Mouse (Mus musculus): ENCODE measurements around the gene Tsga10. TPM values are rescaled to one million over a fixed set of nuclear protein-coding genes. Genes with fewer than 3 reads are reported as not detected.
A peak's percentile ranks its signal among the peaks of the same experiment; 100 is the strongest.

Tsga10 gene
- polyA plus RNA-seq (2015; fragmentation: Nextera tagmentation; extraction: Ambion mirVana), result 10.4 and 12.0 TPM in 2 replicates

DNA sequence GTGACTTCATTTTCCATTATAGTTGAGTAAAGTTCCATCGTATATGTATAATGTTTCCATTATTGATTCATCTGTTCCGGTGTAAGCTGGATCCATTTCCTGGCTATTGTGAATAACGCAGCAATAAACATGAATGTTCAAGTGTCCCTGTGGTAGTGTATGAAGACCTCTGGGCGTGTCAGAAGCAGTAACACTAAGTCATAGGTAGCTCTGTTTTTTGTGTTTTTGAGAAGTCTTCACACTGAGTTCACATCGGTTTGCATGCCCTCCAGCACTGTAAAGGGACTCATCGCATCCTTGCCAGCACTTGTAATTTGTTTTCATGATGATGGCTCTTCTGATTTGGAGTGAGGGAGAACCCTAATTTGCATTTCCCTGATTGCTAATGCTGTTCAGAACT is at the start of gene Tsga10:
Gene Tsga10 (minus strand): TSS at position 144 of the 400 bp plus-strand sequence.
- Histone ChIP-seq H3K27ac (replicated peaks) (peak within 1 kb of the TSS; percentile 95), H3K4me1 (peaks cover 10% of the 10 kb centered on the region), H3K9me3 (replicated peaks) (no peaks in the 10 kb centered on the region), H3K9ac (replicated peaks) (peak within 1 kb of the TSS; percentile 77), H3K4me3 (replicated peaks) (peak within 1 kb of the TSS; percentile 78), H3K27me3 (replicated peaks) (peaks cover 6% of the 10 kb centered on the region; the same call in 1 of the 2 replicates), H3K4me2 (peak within 1 kb of the TSS; percentile 85), H3K36me3 (no peaks in the 10 kb centered on the region)
- no peak for ATAC-seq (ENCODE audit: low FRiP score)
- WGBS, result 81% methylated on average over 6 of the region's 6 CpGs

- ATAC-seq (ENCODE audit: low FRiP score), result no peak
- Histone ChIP-seq H3K9ac (replicated peaks) (no peak overlapping the region), H3K4me3 (replicated peaks) (no peak overlapping the region), H3K27me3 (replicated peaks) (no peaks in the 10 kb centered on the region), H3K4me1 (no peaks in the 10 kb centered on the region), H3K9me3 (replicated peaks) (no peaks in the 10 kb centered on the region), H3K27ac (replicated peaks) (no peak overlapping the region), H3K36me3 (no peaks in the 10 kb centered on the region), H3K4me2 (no peak overlapping the region)
- WGBS, result 83% methylated on average over 2 of the region's 2 CpGs
Measured at GRCm38 (mm10) chr1:37912751-37913150, 46.5 kb upstream of the Tsga10 start.

GRCm38 (mm10) chr1:37903178-37903577 is 36.9 kb upstream of the Tsga10 start:
- ATAC-seq (ENCODE audit: low FRiP score), result no peak
- no peak overlapping the region for H3K27ac ChIP-seq (replicated peaks)
- 36% methylated on average over 6 of the region's 6 CpGs for WGBS

GRCm38 (mm10) chr1:37900288-37900687 is 34.1 kb upstream of the Tsga10 start:
- Histone ChIP-seq H3K4me3 (replicated peaks) (no peak overlapping the region), H3K9me3 (replicated peaks) (no peaks in the 10 kb centered on the region), H3K27me3 (replicated peaks) (no peaks in the 10 kb centered on the region), H3K27ac (replicated peaks) (no peak overlapping the region), H3K9ac (replicated peaks) (no peak overlapping the region), H3K36me3 (peaks cover 36% of the 10 kb centered on the region), H3K4me2 (no peak overlapping the region), H3K4me1 (no peaks in the 10 kb centered on the region)
- no peak for ATAC-seq (ENCODE audit: low FRiP score)
- 55% methylated on average over 6 of the region's 6 CpGs for WGBS

More at GRCm38 (mm10) chr1:37903178-37903577, 36.9 kb upstream of the Tsga10 start:
- no peak overlapping the region for H3K9ac ChIP-seq (replicated peaks)
- H3K27me3 ChIP-seq (replicated peaks), result no peaks in the 10 kb centered on the region
- H3K36me3 ChIP-seq, result peaks cover 14% of the 10 kb centered on the region
- H3K4me3 ChIP-seq (replicated peaks), result no peak overlapping the region
- no peaks in the 10 kb centered on the region for H3K4me1 ChIP-seq
- H3K4me2 ChIP-seq, result no peak overlapping the region
- no peaks in the 10 kb centered on the region for H3K9me3 ChIP-seq (replicated peaks)

- Histone ChIP-seq H3K36me3 (peaks cover 40% of the 10 kb centered on the region), H3K4me2 (no peak overlapping the region)
Measured at GRCm38 (mm10) chr1:37899816-37900215, 33.6 kb upstream of the Tsga10 start.

DNA sequence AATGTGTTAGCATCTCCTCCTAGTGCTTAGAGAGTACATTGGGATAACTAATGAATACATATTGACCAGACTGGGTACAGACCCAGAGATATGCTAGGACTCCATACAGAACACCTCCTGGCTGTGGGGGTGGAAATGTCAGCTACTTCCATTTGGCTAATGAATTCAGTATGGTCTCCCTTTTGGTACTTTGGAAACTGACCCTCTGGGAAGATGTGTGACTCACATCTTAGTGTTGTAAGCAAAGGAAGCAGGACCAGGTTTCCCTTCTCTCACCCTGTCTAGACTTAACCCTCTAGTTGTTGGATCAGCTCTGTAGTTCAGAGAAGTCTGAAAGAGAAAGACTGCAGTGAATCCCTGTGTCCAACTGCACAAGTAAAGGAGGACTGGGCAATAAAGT is 28.4 kb upstream of the Tsga10 start:
- H3K36me3 ChIP-seq, result peaks cover 45% of the 10 kb centered on the region
- no peak overlapping the region for H3K4me3 ChIP-seq (replicated peaks)
- H3K4me2 ChIP-seq, result no peak overlapping the region
- H3K27ac ChIP-seq (replicated peaks), result no peak overlapping the region
- ATAC-seq (ENCODE audit: low FRiP score), result no peak
- peaks cover 19% of the 10 kb centered on the region for H3K4me1 ChIP-seq
- H3K27me3 ChIP-seq (replicated peaks), result no peaks in the 10 kb centered on the region
- H3K9me3 ChIP-seq (replicated peaks), result no peaks in the 10 kb centered on the region
- H3K9ac ChIP-seq (replicated peaks), result no peak overlapping the region

More at GRCm38 (mm10) chr1:37899816-37900215, 33.6 kb upstream of the Tsga10 start:
- Histone ChIP-seq H3K9me3 (replicated peaks) (no peaks in the 10 kb centered on the region), H3K9ac (replicated peaks) (no peak overlapping the region), H3K4me1 (no peaks in the 10 kb centered on the region), H3K27ac (replicated peaks) (no peak overlapping the region), H3K27me3 (replicated peaks) (no peaks in the 10 kb centered on the region), H3K4me3 (replicated peaks) (no peak overlapping the region)
- WGBS, result 85% methylated on average over 4 of the region's 4 CpGs
- no peak for ATAC-seq (ENCODE audit: low FRiP score)

GRCm38 (mm10) chr1:37891400-37891799 is 25.2 kb upstream of the Tsga10 start:
- Histone ChIP-seq H3K36me3 (peaks cover 24% of the 10 kb centered on the region), H3K27me3 (replicated peaks) (no peaks in the 10 kb centered on the region), H3K4me3 (replicated peaks) (peak overlapping the region; percentile 76), H3K27ac (replicated peaks) (no peak overlapping the region), H3K9me3 (replicated peaks) (no peaks in the 10 kb centered on the region), H3K9ac (replicated peaks) (no peak overlapping the region), H3K4me1 (peaks cover 25% of the 10 kb centered on the region), H3K4me2 (peak overlapping the region; percentile 78)
- 73% methylated on average over 3 of the region's 3 CpGs for WGBS
- ATAC-seq (ENCODE audit: low FRiP score), result no peak

DNA sequence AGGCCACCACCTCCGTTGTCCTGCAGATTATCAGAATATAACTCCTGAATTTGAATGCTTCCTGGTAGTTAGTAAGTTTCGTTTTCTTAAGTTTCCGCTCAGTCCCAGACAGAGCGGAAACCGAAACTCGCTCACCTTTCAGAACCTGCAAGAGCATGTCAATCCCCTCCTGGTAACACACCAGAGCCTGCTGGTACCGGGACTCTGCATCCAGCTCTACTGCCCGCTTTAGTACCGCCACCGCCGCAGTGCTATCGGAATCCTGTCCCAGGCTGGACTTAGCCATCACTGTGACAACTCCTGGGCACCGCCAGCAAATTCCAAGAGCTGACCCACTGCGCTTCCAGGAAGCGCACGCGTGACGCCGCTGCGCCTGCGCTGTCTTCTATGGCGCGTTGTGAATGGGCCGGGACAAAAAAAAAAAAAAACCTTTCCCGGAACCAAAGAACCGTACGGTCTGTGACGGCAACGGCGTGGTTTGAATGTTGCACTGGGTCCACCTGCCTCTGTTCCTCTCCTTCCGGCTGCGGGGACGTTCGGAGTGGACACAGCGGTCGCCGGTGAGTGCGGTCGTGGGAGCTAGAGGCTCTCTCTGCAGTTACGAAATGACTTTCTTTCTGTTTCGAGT is 23.9 kb upstream of the Tsga10 start, which contains the start of the genes Mitd1 and Mrpl30:
Gene Mitd1 (minus strand): TSS at position 387 of the 628 bp plus-strand sequence.
Gene Mrpl30 (plus strand): TSS at position 453 of the 628 bp plus-strand sequence.
- Histone ChIP-seq H3K4me2 (peak within 1 kb of the TSS; percentile 78), H3K4me3 (replicated peaks) (peak within 1 kb of the TSS; percentile 76), H3K9ac (replicated peaks) (peak within 1 kb of the TSS; percentile 62), H3K27ac (replicated peaks) (peak within 1 kb of the TSS; percentile 81), H3K27me3 (replicated peaks) (no peaks in the 10 kb centered on the region), H3K36me3 (peaks cover 13% of the 10 kb centered on the region), H3K4me1 (peaks cover 25% of the 10 kb centered on the region), H3K9me3 (replicated peaks) (no peaks in the 10 kb centered on the region)
- WGBS, result under 1% methylated on average over 41 of the region's 41 CpGs
- ATAC-seq (ENCODE audit: low FRiP score), result peak; percentile 92

DNA sequence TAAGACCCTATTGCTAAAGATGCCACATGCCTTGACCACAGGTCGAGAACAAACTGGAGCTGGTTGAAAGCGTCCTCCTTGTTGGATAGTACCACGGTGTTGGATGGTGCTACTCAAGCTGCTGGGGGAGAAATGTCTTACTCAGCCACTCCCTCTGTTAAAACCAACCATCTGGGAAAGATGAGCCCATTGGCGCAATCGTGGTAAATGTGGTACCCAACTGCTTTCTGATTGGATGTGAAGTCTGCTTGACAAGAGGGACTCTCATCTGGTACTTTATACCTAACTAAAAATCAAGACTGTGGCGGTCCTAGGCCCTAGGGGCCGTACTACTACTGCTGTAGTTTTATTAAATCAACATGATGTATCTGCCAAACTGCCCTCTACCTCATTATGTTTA is 23.0 kb upstream of the Tsga10 start:
- peaks cover 25% of the 10 kb centered on the region for H3K4me1 ChIP-seq
- H3K4me2 ChIP-seq, result peak overlapping the region; percentile 78
- H3K36me3 ChIP-seq, result peaks cover 10% of the 10 kb centered on the region
- no peak for ATAC-seq (ENCODE audit: low FRiP score)
- H3K9me3 ChIP-seq (replicated peaks), result no peaks in the 10 kb centered on the region
- no peak overlapping the region for H3K27ac ChIP-seq (replicated peaks)
- H3K9ac ChIP-seq (replicated peaks), result peak overlapping the region; percentile 62; the same call in 1 of the 2 replicates
- 86% methylated on average over 7 of the region's 7 CpGs for WGBS
- no peaks in the 10 kb centered on the region for H3K27me3 ChIP-seq (replicated peaks)
- peak overlapping the region; percentile 76 for H3K4me3 ChIP-seq (replicated peaks)

- Histone ChIP-seq H3K4me2 (no peak overlapping the region), H3K27ac (replicated peaks) (no peak overlapping the region), H3K9me3 (replicated peaks) (no peaks in the 10 kb centered on the region), H3K9ac (replicated peaks) (no peak overlapping the region), H3K36me3 (peaks cover 34% of the 10 kb centered on the region), H3K27me3 (replicated peaks) (no peaks in the 10 kb centered on the region), H3K4me3 (replicated peaks) (no peak overlapping the region), H3K4me1 (peaks cover 5% of the 10 kb centered on the region)
- no peak for ATAC-seq (ENCODE audit: low FRiP score)
- 88% methylated on average over 4 of the region's 4 CpGs for WGBS
Measured at GRCm38 (mm10) chr1:37884451-37884850, 18.2 kb upstream of the Tsga10 start.

DNA sequence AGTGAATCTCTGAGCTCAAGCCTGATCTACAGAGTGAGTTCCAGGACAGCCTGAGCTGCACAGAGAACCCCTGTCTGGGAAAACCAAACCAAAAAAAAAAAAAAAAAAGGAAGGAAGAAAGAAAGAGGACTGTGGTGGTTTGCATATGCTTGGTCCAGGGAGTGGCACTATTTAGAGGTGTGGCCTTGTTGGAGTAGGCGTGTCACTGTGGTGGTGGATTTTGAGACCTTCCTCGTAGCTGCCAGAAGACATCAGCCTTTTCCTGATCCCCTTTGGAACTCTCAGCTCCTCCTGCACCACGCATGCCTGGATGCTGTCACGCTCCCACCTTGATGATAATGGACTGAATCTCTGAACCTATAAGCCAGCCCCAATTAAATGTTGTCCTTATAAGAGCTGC is 17.2 kb upstream of the Tsga10 start:
- Histone ChIP-seq H3K27me3 (replicated peaks) (no peaks in the 10 kb centered on the region), H3K4me3 (replicated peaks) (no peak overlapping the region), H3K36me3 (peaks cover 43% of the 10 kb centered on the region), H3K27ac (replicated peaks) (no peak overlapping the region), H3K9me3 (replicated peaks) (no peaks in the 10 kb centered on the region), H3K4me2 (no peak overlapping the region), H3K9ac (replicated peaks) (no peak overlapping the region), H3K4me1 (no peaks in the 10 kb centered on the region)
- 90% methylated on average over 4 of the region's 4 CpGs for WGBS
- ATAC-seq (ENCODE audit: low FRiP score), result no peak

DNA sequence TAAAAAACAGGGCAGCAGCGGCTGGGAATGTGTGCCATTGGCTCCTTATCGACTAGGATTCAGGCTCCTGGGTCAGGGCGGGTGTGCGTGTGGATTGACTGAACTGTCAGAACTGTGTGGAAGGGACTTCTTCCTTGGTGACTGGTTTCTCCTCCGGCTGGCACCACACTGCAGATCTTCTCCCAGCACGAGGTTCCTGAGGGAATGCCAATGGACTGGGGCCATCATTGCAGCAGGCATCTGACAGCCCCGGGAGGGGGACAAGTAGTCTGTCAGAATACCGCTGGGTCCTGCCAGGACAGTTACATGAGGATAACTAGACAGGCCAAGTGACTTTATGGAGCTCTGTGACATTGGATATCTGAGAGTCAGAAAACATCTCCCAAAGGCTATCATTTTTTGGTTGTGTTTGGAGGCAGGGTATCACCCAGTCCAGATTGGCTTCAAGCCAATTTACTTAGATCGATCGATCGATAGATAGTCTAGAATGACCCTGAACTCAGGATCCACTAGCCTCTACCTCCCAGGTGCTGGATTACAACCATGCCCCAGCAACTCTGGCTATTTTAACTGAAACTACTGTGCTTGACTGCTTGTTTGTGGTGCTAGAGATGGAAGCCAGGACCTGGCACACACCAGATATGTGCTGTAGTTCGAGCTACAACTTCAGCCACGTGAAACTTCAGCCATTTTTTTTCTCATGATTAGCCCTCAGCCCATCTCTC is 11.7 kb upstream of the Tsga10 start:
- Histone ChIP-seq H3K9ac (replicated peaks) (no peak overlapping the region), H3K27me3 (replicated peaks) (no peaks in the 10 kb centered on the region), H3K4me2 (no peak overlapping the region), H3K27ac (replicated peaks) (no peak overlapping the region), H3K4me3 (replicated peaks) (no peak overlapping the region), H3K36me3 (peaks cover 57% of the 10 kb centered on the region), H3K4me1 (peaks cover 5% of the 10 kb centered on the region), H3K9me3 (replicated peaks) (0 out of 2 replicates have a peak, but pooled peaks cover 4% of the 10 kb centered on the region)
- no peak for ATAC-seq (ENCODE audit: low FRiP score)
- WGBS, result 96% methylated on average over 13 of the region's 13 CpGs

All from neural tube, embryonic 15.5 days (tissue).